ENCODE assay signal across 40 mouse cellular contexts in genomic region chr7:28538886-28539285, GRCm38 (mm10). TPM values are rescaled to one million over a fixed set of nuclear protein-coding genes. Genes with fewer than 3 reads are reported as not detected.
"Had no signal": no experiment of that assay in that cellular context is flagged by ENCODE, and none has a peak within 500 bp of the region (broad histone marks: within the 10 kb centered on the region; RNA-seq: fewer than 3 reads in every experiment).

No protein-coding gene starts in this region.

RNA-seq across cellular contexts. Expression of gene Sycn, which starts 1.8 kb away (rescaled TPM):
- total RNA-seq: left cerebral cortex, postnatal 10 days; left cerebral cortex, postnatal 14 days; left cerebral cortex, postnatal 25 days; left cerebral cortex, postnatal 36 days; left cerebral cortex, postnatal 4 days; megakaryocyte progenitor cell, adult 5-6 weeks; megakaryocyte, adult 5-6 weeks; megakaryocyte-erythroid progenitor cell, adult 5-6 weeks; midbrain, postnatal 0 days; monocyte, adult 5-6 weeks had no signal
- polyA plus RNA-seq: limb, embryonic 10.5 days; limb, embryonic 11.5 days; limb, embryonic 12.5 days; limb, embryonic 13.5 days; limb, embryonic 15.5 days; liver, embryonic 11.5 days; liver, embryonic 12.5 days; liver, embryonic 13.5 days; liver, embryonic 14.5 days; liver, embryonic 15.5 days; lung, adult 2 months; lung, embryonic 14.5 days; lung, embryonic 15.5 days; lung, embryonic 16.5 days; lung, postnatal 0 days; macrophage; midbrain, embryonic 10.5 days; midbrain, embryonic 11.5 days; midbrain, embryonic 12.5 days; midbrain, embryonic 13.5 days; midbrain, embryonic 14.5 days; midbrain, embryonic 15.5 days; midbrain, embryonic 16.5 days; midbrain, postnatal 0 days; myocyte; neural tube, embryonic 11.5 days; neural tube, embryonic 12.5 days had no signal

RNA-seq across cellular contexts. Expression of gene Nccrp1, which starts 8.2 kb away (rescaled TPM):
- total RNA-seq: left cerebral cortex, postnatal 4 days; liver, adult 2 months; megakaryocyte progenitor cell, adult 5-6 weeks; megakaryocyte-erythroid progenitor cell, adult 5-6 weeks; monocyte, adult 5-6 weeks had no signal
- polyA plus RNA-seq: limb, embryonic 10.5 days; limb, embryonic 11.5 days; limb, embryonic 12.5 days; limb, embryonic 13.5 days; limb, embryonic 14.5 days; liver, embryonic 11.5 days; liver, embryonic 12.5 days; liver, embryonic 13.5 days; liver, embryonic 14.5 days; liver, embryonic 15.5 days; liver, embryonic 16.5 days; liver, postnatal 0 days; lung, embryonic 14.5 days; lung, embryonic 15.5 days; lung, embryonic 16.5 days; lung, postnatal 0 days; macrophage; midbrain, embryonic 11.5 days; midbrain, embryonic 12.5 days; midbrain, embryonic 13.5 days; neural tube, embryonic 12.5 days had no signal

RNA-seq across cellular contexts. Expression of gene Ifnl3, which starts 16.2 kb away (rescaled TPM):
- total RNA-seq: left cerebral cortex, postnatal 10 days; left cerebral cortex, postnatal 14 days; left cerebral cortex, postnatal 25 days; left cerebral cortex, postnatal 36 days; left cerebral cortex, postnatal 4 days; liver, adult 2 months; megakaryocyte progenitor cell, adult 5-6 weeks; megakaryocyte, adult 5-6 weeks; megakaryocyte-erythroid progenitor cell, adult 5-6 weeks; midbrain, postnatal 0 days; monocyte, adult 5-6 weeks had no signal
- polyA plus RNA-seq: limb, embryonic 10.5 days; limb, embryonic 11.5 days; limb, embryonic 12.5 days; limb, embryonic 13.5 days; limb, embryonic 14.5 days; limb, embryonic 15.5 days; liver, adult 2 months; liver, embryonic 11.5 days; liver, embryonic 12.5 days; liver, embryonic 13.5 days; liver, embryonic 14.5 days; liver, embryonic 15.5 days; liver, embryonic 16.5 days; liver, postnatal 0 days; lung, adult 2 months; lung, embryonic 14.5 days; lung, embryonic 15.5 days; lung, embryonic 16.5 days; lung, postnatal 0 days; macrophage; midbrain, embryonic 10.5 days; midbrain, embryonic 11.5 days; midbrain, embryonic 12.5 days; midbrain, embryonic 13.5 days; midbrain, embryonic 14.5 days; midbrain, embryonic 15.5 days; midbrain, embryonic 16.5 days; midbrain, postnatal 0 days; myocyte; neural tube, embryonic 11.5 days; neural tube, embryonic 12.5 days had no signal

RNA-seq across cellular contexts. Expression of gene Ifnl2, which starts 28.6 kb away (rescaled TPM):
- total RNA-seq: left cerebral cortex, postnatal 10 days; left cerebral cortex, postnatal 14 days; left cerebral cortex, postnatal 25 days; left cerebral cortex, postnatal 36 days; left cerebral cortex, postnatal 4 days; liver, adult 2 months; megakaryocyte progenitor cell, adult 5-6 weeks; megakaryocyte, adult 5-6 weeks; megakaryocyte-erythroid progenitor cell, adult 5-6 weeks; midbrain, postnatal 0 days; monocyte, adult 5-6 weeks had no signal
- polyA plus RNA-seq: limb, embryonic 10.5 days; limb, embryonic 11.5 days; limb, embryonic 12.5 days; limb, embryonic 13.5 days; limb, embryonic 14.5 days; limb, embryonic 15.5 days; liver, adult 2 months; liver, embryonic 11.5 days; liver, embryonic 12.5 days; liver, embryonic 13.5 days; liver, embryonic 14.5 days; liver, embryonic 15.5 days; liver, embryonic 16.5 days; liver, postnatal 0 days; lung, adult 2 months; lung, embryonic 14.5 days; lung, embryonic 15.5 days; lung, embryonic 16.5 days; lung, postnatal 0 days; macrophage; midbrain, embryonic 10.5 days; midbrain, embryonic 11.5 days; midbrain, embryonic 12.5 days; midbrain, embryonic 13.5 days; midbrain, embryonic 14.5 days; midbrain, embryonic 15.5 days; midbrain, embryonic 16.5 days; midbrain, postnatal 0 days; myocyte; neural tube, embryonic 11.5 days; neural tube, embryonic 12.5 days had no signal
